Mouse (Mus musculus) kidney, adult 2 months (tissue): ENCODE results near the gene Clca3b.
"Not testable (repeated sequence)": the region's sequence is repeated elsewhere in the genome, so short reads cannot be mapped to it uniquely, and the experiment has no call there.

ENCODE experiments used
- CTCF ChIP-seq: fragments of 200-500 bp; conservative IDR thresholded peaks from 2 replicates; pipeline ENCODE4 v1.5.1; 2011; ENCODE audit warnings: low read depth, mild to moderate bottlenecking, control low read depth, low read length, moderate library complexity, mixed read lengths; ENCODE audit not compliant: insufficient read depth, insufficient read length
- POLR2A ChIP-seq: fragments of 200-500 bp; IDR thresholded peaks from one replicate; pipeline ENCODE4 v1.6.1; 2011; ENCODE audit warnings: low read depth, low read length, control low read depth

GRCm38 (mm10) chr3:144813336-144813735, 35.8 kb downstream of the Clca3b start:
- not testable (repeated sequence) for TF ChIP-seq POLR2A, CTCF
